Mouse (Mus musculus) bone marrow, adult 2 months (tissue): Measurements from ENCODE around the gene Gnb2. TPM values are rescaled to one million over a fixed set of nuclear protein-coding genes. Genes with fewer than 3 reads are reported as not detected.

Experiments used
- H3K27ac ChIP-seq: fragments of 200-500 bp; 2 replicates; pipeline ENCODE4 v1.5.1; 2012; ENCODE audit warnings: low read depth, mild to moderate bottlenecking, control low read depth, inconsistent platforms, low read length; ENCODE audit not compliant: control insufficient read depth, poor library complexity, insufficient read depth
- H3K4me1 ChIP-seq: fragments of 200-500 bp; 2 replicates; pipeline ENCODE4 v1.6.1; 2011; ENCODE audit warnings: low read length; ENCODE audit not compliant: control insufficient read depth, insufficient read depth
- H3K4me3 ChIP-seq: fragments of 200-500 bp; replicated peaks from 2 replicates; pipeline ENCODE3; 2011; ENCODE audit warnings: mild to moderate bottlenecking, low read depth, low read length, control low read depth; ENCODE audit not compliant: control insufficient read depth
- CTCF ChIP-seq: fragments of 200-500 bp; IDR thresholded peaks from 2 replicates; pipeline ENCODE4 v1.5.1; 2011; ENCODE audit warnings: low read length, control low read depth; ENCODE audit not compliant: control insufficient read depth, insufficient read depth
- POLR2A ChIP-seq: fragments of 200-500 bp; IDR thresholded peaks from 2 replicates; pipeline ENCODE4 v1.6.1; 2011; ENCODE audit warnings: low read depth, mild to moderate bottlenecking, control low read depth, low read length, borderline replicate concordance; ENCODE audit not compliant: control insufficient read depth
- WGBS: fragments of 180-500 bp; shearing (Covaris S2); methylation state at CpG from one replicate; pipeline ENCODE4 v1.1.7; 2018; 5-methylcytosine and 5-hydroxymethylcytosine counted together
- polyA plus RNA-seq: library from polyadenylated mRNA; stranded (reverse); fragments of >200 nt; gene quantifications from 2 replicates; pipeline ENCODE4 v1.2.4, GENCODE M21; 2011; ENCODE audit warnings: low replicate concordance; ENCODE audit not compliant: missing spikeins, insufficient read depth, insufficient read length

The Gnb2 gene
- polyA plus RNA-seq, 1 experiment, result 476 TPM

GRCm38 (mm10) chr5:137510573-137511390 is 22.5 kb downstream of the Gnb2 start:
- TF ChIP-seq POLR2A (no peak), CTCF (no peak)
- H3K4me1 ChIP-seq, result no peaks in the 10 kb centered on the region; the same call in 1 of the 2 replicates
- peak overlapping the region; percentile 74; the same call in 1 of the 2 replicates for H3K27ac ChIP-seq
- H3K4me3 ChIP-seq, result peak overlapping the region; percentile 63
- under 1% methylated on average over 53 of the region's 83 CpGs for WGBS

- 1% methylated on average over 51 of the region's 52 CpGs for WGBS
- Histone ChIP-seq H3K4me1 (no peaks in the 10 kb centered on the region; the same call in 1 of the 2 replicates), H3K4me3 (peak overlapping the region; percentile 63), H3K27ac (no peak overlapping the region)
- TF ChIP-seq POLR2A (no peak), CTCF (no peak)
These were observed 23.3 kb downstream of the Gnb2 start for GRCm38 (mm10) chr5:137510014-137510501.

DNA sequence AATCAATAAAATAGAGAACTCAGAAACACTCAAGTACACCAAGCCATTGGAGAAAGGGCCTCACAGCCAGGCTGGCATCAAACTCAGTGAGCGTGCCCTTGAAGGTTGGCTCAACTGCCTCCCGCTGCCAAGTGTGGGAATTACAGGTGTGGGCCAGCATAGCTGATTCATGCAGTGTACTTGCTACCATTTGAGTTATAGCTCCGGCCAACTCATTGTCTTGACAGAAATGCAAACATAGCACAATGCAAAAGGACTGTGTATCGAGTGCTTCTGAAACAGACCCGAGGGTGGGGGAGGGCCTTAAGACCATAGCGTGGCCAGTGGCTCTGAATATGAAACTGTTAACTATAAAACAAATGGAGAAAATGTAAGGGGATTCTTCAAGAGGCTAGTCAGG is 29.3 kb downstream of the Gnb2 start:
- Histone ChIP-seq H3K4me3 (no peak overlapping the region), H3K27ac (no peak overlapping the region), H3K4me1 (peaks cover 3% of the 10 kb centered on the region; the same call in 1 of the 2 replicates)
- no peak for TF ChIP-seq POLR2A
- peak; percentile 19; the same call in 1 of the 2 replicates for TF ChIP-seq CTCF
- 72% methylated on average over 6 of the region's 6 CpGs for WGBS

DNA sequence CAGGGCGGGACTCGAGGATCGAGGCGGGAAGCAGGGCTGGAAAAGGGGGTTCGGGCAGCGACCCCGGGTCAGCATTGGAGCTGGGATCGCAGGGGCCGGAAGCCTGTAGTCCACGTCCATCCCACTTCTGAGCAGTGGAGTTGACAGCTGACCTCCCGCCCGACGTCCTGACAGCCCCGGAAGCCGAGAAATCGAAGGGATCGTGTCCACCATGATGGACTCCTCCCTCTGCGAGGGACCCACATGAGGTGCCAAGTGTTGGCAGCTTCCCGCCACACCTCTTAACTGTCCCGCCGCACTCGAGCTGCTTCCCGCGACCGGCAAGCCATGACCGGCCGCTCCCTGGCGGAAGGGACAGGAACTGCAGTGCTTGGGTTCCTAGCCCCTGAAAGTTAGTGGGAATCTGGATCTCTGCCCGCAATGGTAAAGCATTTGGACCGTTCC is 30.6 kb downstream of the Gnb2 start:
- Histone ChIP-seq H3K4me1 (peaks cover 3% of the 10 kb centered on the region; the same call in 1 of the 2 replicates), H3K4me3 (peak overlapping the region; percentile 77), H3K27ac (peak overlapping the region; percentile 80)
- TF ChIP-seq CTCF, result peak; percentile 74
- TF ChIP-seq POLR2A, result no peak; the same call in 1 of the 2 replicates
- WGBS, result 0% methylated on average over 28 of the region's 30 CpGs

DNA sequence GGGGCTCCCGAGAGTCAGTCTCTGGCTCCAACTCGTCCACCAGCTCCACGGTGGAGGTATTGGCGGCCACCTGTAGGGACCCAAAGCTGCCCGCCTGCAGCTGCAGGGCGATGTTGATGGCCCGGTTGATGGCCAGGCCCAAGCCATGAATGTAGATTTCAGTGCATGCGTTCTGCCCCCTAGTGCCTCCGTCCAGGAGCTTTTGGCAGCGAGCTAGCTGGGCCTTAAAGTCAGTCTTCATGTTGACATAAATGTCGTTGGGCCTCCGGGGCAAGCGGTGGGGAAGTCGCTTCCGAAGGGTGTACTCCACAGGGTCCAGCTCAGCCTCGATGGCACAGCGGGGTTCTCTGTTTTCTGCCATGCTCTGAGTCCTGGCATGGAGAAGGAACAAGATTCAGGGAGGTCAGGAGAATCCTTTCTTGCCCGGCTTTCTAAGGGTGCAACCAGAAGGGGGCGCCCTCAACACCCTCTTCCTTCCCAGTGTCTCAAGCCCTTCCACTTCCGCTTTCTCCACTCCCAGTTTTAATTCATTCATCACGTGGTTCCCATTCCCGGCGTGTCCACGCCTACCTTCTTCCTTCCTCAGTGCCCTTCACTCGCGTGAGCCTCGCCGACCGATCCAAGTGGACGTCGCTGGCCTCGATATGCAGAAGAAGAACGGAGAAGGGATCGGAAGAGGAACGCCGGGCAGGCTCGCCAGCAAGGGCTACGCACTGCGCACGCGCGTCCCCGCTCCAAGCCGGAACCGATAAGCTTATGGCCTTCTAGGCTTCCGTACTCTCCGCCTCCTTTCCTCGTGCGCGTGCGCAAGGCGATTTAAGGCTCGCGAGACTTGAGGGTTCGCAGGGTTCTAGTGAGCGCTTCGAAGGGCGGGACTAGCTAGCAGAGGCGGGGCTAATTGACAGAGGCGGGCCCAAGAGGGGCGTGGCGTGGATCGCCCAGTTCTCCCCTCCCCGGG is 31.3 kb downstream of the Gnb2 start, which contains the start of gene Pop7:
TSS of gene Pop7 (minus strand) at position 810 of the 958 bp plus-strand sequence.
- peak within 1 kb of the TSS; percentile 85 for H3K4me3 ChIP-seq
- peak within 1 kb of the TSS; percentile 87 for H3K27ac ChIP-seq
- TF ChIP-seq POLR2A, result peak; percentile 79
- peak; percentile 89 for TF ChIP-seq CTCF
- peaks cover 3% of the 10 kb centered on the region; the same call in 1 of the 2 replicates for H3K4me1 ChIP-seq
- WGBS, result 1% methylated on average over 64 of the region's 64 CpGs

DNA sequence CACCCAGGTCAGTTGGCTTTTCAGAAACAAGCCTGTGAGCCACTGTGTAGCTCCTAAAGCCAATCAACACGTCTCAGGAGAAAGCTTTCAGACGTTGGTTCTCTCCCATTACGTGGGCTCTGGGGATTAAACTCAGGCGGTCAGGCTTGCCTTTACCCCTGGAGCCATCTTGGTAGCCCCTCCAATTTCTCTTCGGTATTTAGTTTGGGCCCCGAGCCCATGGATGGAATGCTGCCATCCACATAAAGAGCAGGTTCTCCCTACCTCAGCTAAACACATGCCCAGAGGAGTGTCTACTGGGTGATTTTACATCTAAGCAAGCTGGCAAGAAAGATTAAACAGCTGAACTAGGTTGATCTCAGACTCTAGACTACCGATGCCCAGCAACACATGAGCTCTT is 33.1 kb downstream of the Gnb2 start:
- H3K4me1 ChIP-seq, result peaks cover 3% of the 10 kb centered on the region; the same call in 1 of the 2 replicates
- H3K4me3 ChIP-seq, result no peak overlapping the region
- TF ChIP-seq POLR2A (no peak), CTCF (no peak)
- no peak overlapping the region for H3K27ac ChIP-seq
- 87% methylated on average over 7 of the region's 7 CpGs for WGBS

- H3K4me3 ChIP-seq, result no peak overlapping the region
- no peaks in the 10 kb centered on the region for H3K4me1 ChIP-seq
- 81% methylated on average over 13 of the region's 13 CpGs for WGBS
- no peak overlapping the region for H3K27ac ChIP-seq
- TF ChIP-seq CTCF, result no peak
These were observed 39.5 kb downstream of the Gnb2 start for GRCm38 (mm10) chr5:137493831-137494230.
